Mouse (Mus musculus) gastrocnemius, adult 18-20 months (tissue): ENCODE results near the gene Olfr1501. TPM values are rescaled to one million over a fixed set of nuclear protein-coding genes. Genes with fewer than 3 reads are reported as not detected.
"Not testable (repeated sequence)": the region's sequence is repeated elsewhere in the genome, so short reads cannot be mapped to it uniquely, and the experiment has no call there.

ENCODE experiments used
- DNase-seq: peaks from one replicate; pipeline ENCODE4 v3.0.0; 2021; ENCODE audit warnings: low spot score
- long read RNA-seq, 2 experiments: library from polyadenylated mRNA; stranded (forward); transcript quantifications; one replicate each; pipeline ENCODE4 v2.0.0; 2021
- total RNA-seq, 2 experiments: library from RNA; stranded (reverse); gene quantifications; 2 replicates each; pipeline ENCODE4 v1.2.3; 2021

Olfr1501 gene
- not detected for total RNA-seq
- long read RNA-seq, experiment 1: 0 reads
- long read RNA-seq, experiment 2: 0 reads

DNA sequence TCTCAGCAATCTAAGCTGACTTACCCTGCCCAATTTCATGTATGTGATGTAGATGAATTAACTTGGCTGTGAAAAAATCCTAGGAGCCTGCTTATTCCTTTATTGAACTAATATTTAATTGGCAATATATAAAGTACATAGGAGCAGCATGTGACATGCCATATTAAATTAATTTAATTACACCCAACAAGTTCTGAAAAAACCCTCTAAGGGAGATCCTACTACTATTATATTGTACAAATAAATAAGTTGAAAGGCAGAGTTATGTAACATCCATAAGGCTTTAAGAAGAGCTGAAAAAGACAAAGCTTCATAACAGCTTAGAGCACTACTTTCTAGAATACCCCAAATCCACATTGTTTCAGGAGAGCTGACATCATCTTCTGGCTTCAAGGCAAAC lies at the start of gene Olfr1501:
Olfr1501 (minus strand) TSS at position 101 of the 400 bp plus-strand sequence.
- DNase-seq: not testable (repeated sequence)

DNA sequence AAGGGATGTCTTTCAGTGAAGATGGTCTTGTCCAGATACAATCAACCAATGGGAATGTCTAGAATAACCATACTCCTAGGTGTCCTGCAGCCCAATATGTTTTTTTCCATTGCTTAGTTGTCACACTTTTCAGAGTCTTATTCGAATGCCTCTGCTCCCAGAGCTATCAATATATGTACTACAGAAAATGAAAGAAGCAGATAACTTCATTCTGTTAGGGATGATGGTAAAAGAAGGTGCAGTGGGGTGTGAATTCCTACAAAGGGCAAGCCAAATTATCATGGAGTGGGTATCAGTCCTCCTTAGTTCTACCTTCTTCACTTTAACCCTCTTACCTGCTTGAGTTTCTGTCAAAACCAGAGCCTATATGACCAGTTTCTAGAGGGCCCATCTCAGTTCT lies 47.3 kb upstream of the Olfr1501 start, which contains the start of gene Olfr1504:
Olfr1504 (minus strand) TSS at position 101 of the 400 bp plus-strand sequence.
- DNase-seq: no peak

DNA sequence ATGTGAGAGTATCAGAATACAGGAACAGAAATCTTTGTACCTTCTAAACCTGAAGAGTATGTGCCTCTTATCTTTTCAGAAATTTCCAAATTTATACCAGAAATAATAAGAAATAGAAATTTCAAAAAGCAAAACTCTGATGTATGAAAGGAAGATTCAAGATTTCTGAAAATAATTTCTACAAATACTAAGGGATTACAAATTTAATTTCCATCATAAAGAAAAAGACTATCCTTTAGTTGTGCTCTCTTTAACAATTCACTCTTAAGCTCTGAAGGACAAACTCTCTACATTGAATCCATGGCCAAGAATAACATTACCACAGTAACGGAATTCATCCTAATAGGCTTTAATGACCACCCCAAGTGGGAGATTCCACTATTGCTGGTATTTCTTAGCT lies 11.0 kb upstream of the Olfr1501 start, which contains the start of gene Olfr1502:
Olfr1502 (plus strand) TSS at position 301 of the 400 bp plus-strand sequence.
- no peak for DNase-seq

DNA sequence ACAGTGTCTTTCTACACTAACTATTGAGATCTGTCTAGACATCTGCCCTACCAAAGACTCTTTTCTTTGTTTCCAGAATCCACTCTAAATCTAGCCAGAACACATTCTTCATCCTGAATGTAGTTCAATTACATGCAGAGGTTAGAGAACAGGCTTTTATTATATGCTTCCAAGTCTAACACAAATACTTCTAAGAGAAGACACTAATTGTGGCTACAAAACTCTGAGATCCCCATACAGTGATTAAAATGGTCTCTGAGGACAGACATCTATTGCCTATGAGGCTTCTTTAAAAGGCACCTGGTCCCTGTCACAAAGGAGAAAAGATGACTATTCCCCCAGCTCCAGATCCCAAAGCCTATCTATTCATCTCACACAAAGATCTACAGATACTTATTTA lies 20.1 kb downstream of the Olfr1501 start, which contains the start of gene Olfr1500:
Olfr1500 (minus strand) TSS at position 101 of the 400 bp plus-strand sequence.
- no peak for DNase-seq

DNA sequence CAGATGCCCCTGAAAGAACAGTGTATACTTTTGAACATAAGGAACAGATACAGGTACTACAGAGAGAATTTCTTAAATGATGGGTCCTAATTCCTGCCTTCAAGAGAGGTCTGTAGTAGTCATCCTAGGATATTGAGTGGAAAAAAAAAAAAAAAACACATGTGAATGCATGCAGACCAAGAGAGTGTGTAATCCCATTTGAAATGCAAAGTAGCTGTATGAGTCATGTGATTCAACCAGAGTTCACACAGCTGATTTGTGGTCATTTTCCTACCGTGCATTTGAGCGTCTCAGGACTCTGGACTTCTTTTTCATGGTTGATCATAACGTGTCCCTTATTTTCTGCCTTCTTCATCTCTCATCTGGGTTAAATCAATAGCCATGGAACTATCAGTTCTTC lies 22.0 kb downstream of the Olfr1501 start:
- no peak for DNase-seq

DNA sequence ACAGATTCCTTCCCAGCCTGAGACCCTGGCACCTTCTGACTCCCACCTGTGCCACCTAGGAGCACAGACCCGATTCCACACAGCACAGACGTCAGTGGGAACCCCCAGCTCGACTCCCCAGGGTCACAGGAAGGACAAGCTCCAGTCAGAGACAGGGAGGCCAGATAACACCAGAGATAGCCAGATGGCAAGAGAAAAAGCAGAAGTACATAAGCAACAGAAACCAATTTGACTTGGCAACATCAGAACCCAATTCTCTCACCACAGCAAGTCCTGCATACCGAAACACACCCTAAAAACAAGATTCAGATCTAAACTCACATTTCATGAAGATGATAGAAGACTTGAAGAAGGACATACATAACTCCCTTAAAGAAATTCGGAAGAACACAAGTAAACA lies 29.6 kb downstream of the Olfr1501 start:
- no peak for DNase-seq

DNA sequence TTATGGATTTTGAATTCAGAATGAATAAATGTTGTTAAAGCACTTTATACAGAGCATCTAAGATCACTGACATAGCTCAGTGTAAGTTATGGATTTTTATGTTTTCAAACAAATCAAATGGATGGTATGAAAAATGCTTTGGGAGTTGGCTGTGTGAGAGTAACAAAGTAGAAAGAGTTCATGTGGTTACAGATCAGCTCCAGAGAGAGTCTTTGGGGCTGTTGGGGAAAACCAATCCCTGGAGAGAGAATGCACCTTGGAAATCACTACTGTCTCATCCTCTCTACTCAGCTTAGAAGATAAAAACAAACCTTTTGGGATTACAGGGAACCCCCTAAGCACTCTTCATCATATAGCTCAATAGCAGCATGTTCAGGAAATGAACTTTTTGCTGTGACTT lies 31.1 kb downstream of the Olfr1501 start, which contains the start of gene Olfr1499:
Olfr1499 (minus strand) TSS at position 101 of the 400 bp plus-strand sequence.
- DNase-seq: no peak

DNA sequence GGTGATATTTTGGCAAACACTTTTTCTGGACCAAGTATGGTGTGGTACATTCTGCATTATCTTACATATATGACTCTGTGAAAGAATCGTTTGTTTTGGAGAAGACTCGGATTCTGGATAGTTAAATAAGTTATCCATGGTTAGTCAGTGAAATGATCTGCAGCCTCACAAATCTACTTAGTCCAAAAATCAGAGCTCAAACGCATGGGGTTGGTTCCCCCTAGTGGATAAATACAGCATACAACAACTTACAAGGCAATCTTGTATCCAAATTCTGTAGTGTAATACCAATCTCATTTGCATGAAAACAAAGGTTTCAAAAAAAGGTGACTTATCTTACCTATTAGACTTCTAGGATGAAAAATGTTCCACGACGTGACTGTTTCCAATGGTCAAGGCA lies 31.7 kb downstream of the Olfr1501 start:
- DNase-seq: no peak

DNA sequence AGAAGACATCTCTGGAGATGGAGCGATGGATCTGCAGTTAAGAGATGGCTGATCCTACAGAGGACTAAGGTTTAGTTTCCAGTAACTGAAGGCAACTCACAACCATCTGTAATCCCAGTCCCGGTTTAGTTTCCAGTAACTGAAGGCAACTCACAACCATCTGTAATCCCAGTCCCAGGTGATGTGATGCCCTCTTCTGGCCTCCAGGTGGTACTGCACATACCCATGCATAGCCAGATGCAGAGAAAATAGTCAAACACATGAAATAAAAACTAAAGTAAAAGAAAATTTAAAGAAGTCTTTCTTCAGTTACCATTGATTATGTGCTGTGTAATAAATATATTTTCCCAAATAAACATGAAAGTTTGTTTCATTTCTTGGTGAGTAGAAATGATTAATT lies 37.7 kb downstream of the Olfr1501 start:
- no peak for DNase-seq

DNA sequence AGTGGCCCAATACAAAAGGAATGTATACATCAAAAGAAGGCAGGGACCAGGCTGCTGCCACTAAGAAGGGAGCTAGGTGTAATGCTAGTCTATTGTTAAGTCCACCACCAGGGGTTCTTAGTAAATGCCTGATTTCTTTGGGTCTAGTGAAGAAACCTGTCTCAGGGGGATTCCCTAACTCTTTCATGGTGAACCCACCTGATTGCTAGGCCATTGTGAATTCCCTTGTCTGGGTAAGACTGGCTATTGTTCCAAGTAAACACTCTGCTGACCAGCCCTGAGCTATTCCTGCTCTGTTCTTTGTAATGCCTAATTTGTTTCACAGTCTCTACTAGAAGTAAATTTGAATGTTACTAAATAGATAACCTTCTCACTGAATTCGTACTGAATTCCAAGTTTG lies 45.0 kb downstream of the Olfr1501 start:
- DNase-seq: not testable (repeated sequence)

DNA sequence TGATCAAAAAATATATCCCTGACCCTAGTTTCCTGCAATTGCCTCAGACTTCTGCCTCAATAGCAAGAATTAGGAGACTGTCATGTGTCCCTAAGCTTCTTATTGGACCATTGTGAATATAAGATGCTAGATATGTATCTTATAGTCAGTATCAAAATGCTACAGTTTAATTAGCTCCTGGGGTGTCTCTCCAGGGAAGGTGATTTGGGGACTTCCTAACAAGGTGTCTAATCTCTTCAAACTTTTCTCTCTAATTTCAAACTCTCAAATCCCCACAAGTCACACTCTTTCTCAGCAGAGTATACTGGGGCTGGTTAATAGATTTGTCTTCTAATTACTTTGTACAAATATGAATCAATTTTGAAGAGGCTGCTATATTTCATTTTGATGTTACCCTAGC lies 52.4 kb downstream of the Olfr1501 start, which contains the start of gene Olfr1497:
Olfr1497 (minus strand) TSS at position 101 of the 400 bp plus-strand sequence.
- no peak for DNase-seq

Other genes with a start within 250 kb of the Olfr1501 start
- gene Olfr1487, start 233.3 kb downstream of the Olfr1501 start, total RNA-seq: not detected
- gene Olfr1489, start 219.1 kb downstream of the Olfr1501 start, total RNA-seq: not detected
- not detected for gene Olfr1490, start 199.6 kb downstream of the Olfr1501 start, total RNA-seq
- gene Olfr1491, start 153.4 kb downstream of the Olfr1501 start, total RNA-seq: not detected
- gene Olfr1493-ps1, start 127.4 kb downstream of the Olfr1501 start, total RNA-seq: not detected
- gene Olfr1494, start 111.0 kb downstream of the Olfr1501 start, total RNA-seq: not detected
- not detected for gene Olfr1495, start 86.1 kb downstream of the Olfr1501 start, total RNA-seq
- gene Olfr1496, start 72.8 kb downstream of the Olfr1501 start, total RNA-seq: not detected
- gene Olfr1497, start 52.5 kb downstream of the Olfr1501 start, total RNA-seq: not detected
- not detected for gene Olfr1499, start 31.2 kb downstream of the Olfr1501 start, total RNA-seq
- not detected for gene Olfr1500, start 20.2 kb downstream of the Olfr1501 start, total RNA-seq
- not detected for gene Olfr1502, start 11.1 kb upstream of the Olfr1501 start, total RNA-seq
- gene Olfr1504, start 47.2 kb upstream of the Olfr1501 start, total RNA-seq: not detected
- gene Olfr1505, start 62.8 kb upstream of the Olfr1501 start, total RNA-seq: not detected